Mouse (Mus musculus): ENCODE measurements around the gene Olfr799. TPM values are rescaled to one million over a fixed set of nuclear protein-coding genes. Genes with fewer than 3 reads are reported as not detected.

Olfr799 gene
- not detected for total RNA-seq (2022)

- DNase-seq = no peak
These were observed at the start of gene Olfr799 for GRCm38 (mm10) chr10:129637184-129637583. TSS of gene Olfr799 (plus strand) at chr10:129637484.

DNA sequence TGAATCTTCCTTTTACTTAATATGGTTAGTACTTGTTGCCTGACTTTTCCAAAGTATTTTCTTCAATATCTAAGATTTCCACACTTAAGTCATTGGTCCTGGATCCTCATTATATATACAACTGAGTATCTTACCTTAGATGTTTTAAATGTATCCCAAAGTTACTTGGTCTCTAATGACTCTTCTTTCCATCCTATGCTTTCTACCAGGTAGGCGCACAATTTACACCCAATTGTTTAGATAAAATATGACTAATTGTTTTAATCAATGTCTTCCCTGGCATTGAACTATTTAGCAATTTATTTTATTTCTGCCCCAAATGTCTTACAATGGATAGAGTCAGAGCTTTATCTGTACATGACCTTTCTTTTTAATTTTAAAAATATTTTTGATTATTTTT lies 24.8 kb upstream of the Olfr799 start, which contains the start of gene Olfr796:
Gene Olfr796 (minus strand): TSS at position 101 of the 400 bp plus-strand sequence.
- no peak for DNase-seq

- DNase-seq = no peak
These were observed 15.6 kb upstream of the Olfr799 start for GRCm38 (mm10) chr10:129621724-129622123.

- no peak for DNase-seq
These were observed 14.0 kb upstream of the Olfr799 start for GRCm38 (mm10) chr10:129623251-129623650.

- no peak for DNase-seq
These were observed 9.4 kb upstream of the Olfr799 start, which contains the start of gene Olfr798 for GRCm38 (mm10) chr10:129627834-129628233. TSS of gene Olfr798 (minus strand) at chr10:129627934.

- DNase-seq = no peak
These were observed 14.5 kb downstream of the Olfr799 start for GRCm38 (mm10) chr10:129651763-129652162.

GRCm38 (mm10) chr10:129657394-129657793 lies 20.1 kb downstream of the Olfr799 start, which contains the start of gene Olfr800:
TSS of gene Olfr800 (plus strand) at chr10:129657694.
- DNase-seq = no peak

DNA sequence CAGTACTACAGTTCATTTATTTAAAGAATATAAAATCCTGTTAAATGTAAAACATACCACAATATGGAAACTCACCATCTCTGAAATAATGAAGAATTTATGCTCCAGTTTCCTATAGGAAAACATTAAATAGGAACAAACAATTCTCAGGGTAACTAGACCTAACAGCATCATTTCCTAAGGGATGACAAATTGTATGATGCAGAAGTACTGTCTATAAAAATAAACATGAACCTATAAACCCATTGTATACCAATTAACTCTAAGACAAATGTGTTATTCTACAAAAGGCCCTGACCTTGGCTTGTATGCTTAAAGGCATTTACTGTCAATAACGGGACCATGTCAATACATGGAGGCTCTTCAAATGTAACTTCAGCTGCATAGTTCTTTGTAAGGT lies 36.5 kb downstream of the Olfr799 start, which contains the start of gene Olfr801:
Gene Olfr801 (minus strand): TSS at position 101 of the 400 bp plus-strand sequence.
- no peak for DNase-seq

GRCm38 (mm10) chr10:129688069-129688468 lies 50.8 kb downstream of the Olfr799 start, which contains the start of gene Olfr802:
TSS of gene Olfr802 (minus strand) at chr10:129688169.
- DNase-seq = no peak

DNA sequence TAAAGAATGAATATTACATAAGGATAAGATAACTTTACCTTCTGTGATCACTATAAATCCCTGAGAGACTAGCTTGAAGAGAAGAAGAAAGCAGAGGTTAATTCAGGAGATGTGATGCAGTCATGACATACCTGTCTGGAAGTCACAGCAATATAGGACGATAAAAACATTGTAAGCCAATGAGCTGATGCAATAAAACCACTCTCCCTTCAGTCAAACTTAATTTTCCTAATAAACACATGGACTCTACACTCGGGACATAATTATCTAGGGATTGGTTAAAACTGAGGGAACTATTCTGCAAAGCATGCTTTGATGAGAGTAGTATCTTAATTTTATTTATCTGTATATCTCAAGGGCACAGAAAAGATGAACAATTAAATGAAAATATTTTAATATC lies 56.9 kb downstream of the Olfr799 start, which contains the start of gene Olfr803:
Gene Olfr803 (minus strand): TSS at position 101 of the 400 bp plus-strand sequence.
- DNase-seq = no peak

Other genes starting within 250 kb of the Olfr799 start
- not detected for gene Olfr785, start 232.1 kb upstream of the Olfr799 start, total RNA-seq (2022)
- not detected for gene Olfr786, start 210.2 kb upstream of the Olfr799 start, total RNA-seq (2022)
- gene Olfr787, start 175.6 kb upstream of the Olfr799 start, total RNA-seq (2022) = not detected
- gene Olfr788, start 166.5 kb upstream of the Olfr799 start, total RNA-seq (2022) = not detected
- not detected for gene Olfr789, start 152.7 kb upstream of the Olfr799 start, total RNA-seq (2022)
- gene Olfr790, start 139.0 kb upstream of the Olfr799 start, total RNA-seq (2022) = not detected
- not detected for gene Olfr791, start 115.7 kb upstream of the Olfr799 start, total RNA-seq (2022)
- gene Olfr792, start 98.3 kb upstream of the Olfr799 start, total RNA-seq (2022) = not detected
- gene Olfr794, start 69.8 kb upstream of the Olfr799 start, total RNA-seq (2022) = not detected
- not detected for gene Olfr796, start 24.9 kb upstream of the Olfr799 start, total RNA-seq (2022)
- not detected for gene Olfr798, start 9.6 kb upstream of the Olfr799 start, total RNA-seq (2022)
- gene Olfr800, start 20.2 kb downstream of the Olfr799 start, total RNA-seq (2022) = not detected
- not detected for gene Olfr801, start 36.4 kb downstream of the Olfr799 start, total RNA-seq (2022)
- gene Olfr802, start 50.7 kb downstream of the Olfr799 start, total RNA-seq (2022) = not detected
- gene Olfr803, start 56.8 kb downstream of the Olfr799 start, total RNA-seq (2022) = not detected
- not detected for gene Olfr804, start 65.7 kb downstream of the Olfr799 start, total RNA-seq (2022)
- gene Olfr805, start 91.9 kb downstream of the Olfr799 start, total RNA-seq (2022) = not detected
- not detected for gene Olfr806, start 104.4 kb downstream of the Olfr799 start, total RNA-seq (2022)
- gene Olfr807, start 120.3 kb downstream of the Olfr799 start, total RNA-seq (2022) = not detected
- gene Olfr808, start 128.0 kb downstream of the Olfr799 start, total RNA-seq (2022) = not detected
- not detected for gene Olfr809, start 137.2 kb downstream of the Olfr799 start, total RNA-seq (2022)
- gene Olfr810, start 157.4 kb downstream of the Olfr799 start, total RNA-seq (2022) = not detected
- not detected for gene Olfr811, start 166.9 kb downstream of the Olfr799 start, total RNA-seq (2022)
- not detected for gene Olfr812, start 208.6 kb downstream of the Olfr799 start, total RNA-seq (2022)
- not detected for gene Olfr813, start 217.9 kb downstream of the Olfr799 start, total RNA-seq (2022)
- not detected for gene Olfr814, start 242.4 kb downstream of the Olfr799 start, total RNA-seq (2022)